Mouse (Mus musculus) CH12.LX (cell line): ENCODE data around the gene Gm17455.

Source experiments
- MAX ChIP-seq: IDR thresholded peaks from 2 replicates; pipeline ENCODE4 v1.6.1; 2011; ENCODE audit warnings: low read length, improper control_type of control experiment
- TBP ChIP-seq: conservative IDR thresholded peaks from 2 replicates; pipeline ENCODE4 v1.6.1; 2011; ENCODE audit warnings: low read depth, low read length, improper control_type of control experiment

DNA sequence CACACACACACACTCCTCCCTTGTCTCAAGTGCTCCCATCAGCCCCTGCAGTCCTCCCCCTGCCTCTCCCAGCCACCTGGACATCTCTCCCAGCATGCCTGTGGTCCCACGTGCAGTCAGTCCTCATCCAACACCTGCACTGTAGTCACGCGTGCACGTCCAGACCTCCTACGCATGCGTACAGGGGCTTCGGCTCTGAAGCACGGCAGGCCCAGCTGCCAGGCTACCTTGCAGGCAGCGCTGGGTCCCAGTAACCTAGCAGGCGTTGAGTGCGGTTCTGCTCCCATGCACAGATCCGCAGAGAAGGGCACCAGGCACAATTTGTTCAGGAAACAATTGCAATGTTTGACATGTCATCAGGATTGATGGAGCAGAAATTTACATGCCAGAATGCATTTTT lies 47.7 kb downstream of the Gm17455 start:
- no peak for TF ChIP-seq TBP
- no peak for TF ChIP-seq MAX
